Mouse (Mus musculus) layer of hippocampus, adult 8-10 months (tissue): ENCODE measurements around the gene Ccdc155. TPM values are rescaled to one million over a fixed set of nuclear protein-coding genes. Genes with fewer than 3 reads are reported as not detected.
A peak's percentile ranks its signal among the peaks of the same experiment; 100 is the strongest.

Experiments
- DNase-seq, 2 experiments: peaks; one replicate each; pipeline ENCODE4 v3.0.0; 2022; ENCODE audit warnings: low spot score in 2 of 2
- microRNA-seq, 2 experiments: library from miRNA; unstranded; fragments of <30 nt; microRNA quantifications; one replicate each; pipeline ENCODE4 v1.2.0; 2022
- total RNA-seq, 4 experiments: library from RNA; stranded (reverse); gene quantifications; 2 replicates each; pipeline ENCODE4 v1.2.4; 2022

The Ccdc155 gene
- total RNA-seq, 4 experiments from 2014 or later, result 2.5 to 4.8 (median 3.6) TPM

GRCm38 (mm10) chr7:45147267-45147666, 57.4 kb downstream of the Ccdc155 start:
- DNase-seq, result no peak

- DNase-seq, result no peak
Observed at GRCm38 (mm10) chr7:45145460-45145859, 59.2 kb downstream of the Ccdc155 start.

- no peak for DNase-seq
Observed at GRCm38 (mm10) chr7:45144368-45145174, 60.1 kb downstream of the Ccdc155 start.

- DNase-seq, result no peak
Observed at GRCm38 (mm10) chr7:45141914-45142313, 62.8 kb downstream of the Ccdc155 start.

GRCm38 (mm10) chr7:45141319-45141718, 63.4 kb downstream of the Ccdc155 start:
- DNase-seq, result no peak

- no peak for DNase-seq
Observed at GRCm38 (mm10) chr7:45139904-45140723, 64.6 kb downstream of the Ccdc155 start.

- DNase-seq, result no peak
Observed at GRCm38 (mm10) chr7:45138403-45138802, 66.3 kb downstream of the Ccdc155 start.

- no peak for DNase-seq
Observed at GRCm38 (mm10) chr7:45137171-45138006, 67.3 kb downstream of the Ccdc155 start.

GRCm38 (mm10) chr7:45135993-45136567, 68.6 kb downstream of the Ccdc155 start, which contains the start of the genes Gm45713 and Flt3l:
Gene Gm45713, minus strand, starts transcription at chr7:45136231.
Gene Flt3l, minus strand, starts transcription at chr7:45136432.
- DNase-seq, result peak; percentile 86 to 91

GRCm38 (mm10) chr7:45135370-45135769, 69.3 kb downstream of the Ccdc155 start:
- DNase-seq, result no peak

- DNase-seq, result no peak
Observed at GRCm38 (mm10) chr7:45134544-45135026, 70.1 kb downstream of the Ccdc155 start.

Small RNA genes lying within 50 kb of the gene (microRNA-seq; reads per million reads assigned to microRNA genes)
- gene Mir7055, result 1.5 to 3.8 reads per million in 2 experiments

Other genes starting within 250 kb of the Ccdc155 start
- 100 to 1,000 TPM; 123 to 144 (median 137) TPM for gene Cpt1c, start 230.0 kb downstream of the Ccdc155 start, total RNA-seq
- gene Prmt1, start 218.3 kb downstream of the Ccdc155 start, total RNA-seq, result 100 to 1,000 TPM; 167 to 173 (median 172) TPM
- gene Irf3, start 207.2 kb downstream of the Ccdc155 start, total RNA-seq, result 10 to 100 TPM; 42.1 to 52.0 (median 45.0) TPM
- 1 to 10 TPM; 2.3 to 6.1 (median 4.3) TPM for gene Bcl2l12, start 206.2 kb downstream of the Ccdc155 start, total RNA-seq
- 100 to 1,000 TPM; 163 to 173 (median 167) TPM for gene Scaf1, start 188.5 kb downstream of the Ccdc155 start, total RNA-seq
- 10 to 100 TPM; 13.7 to 16.8 (median 15.2) TPM for gene Rras, start 186.9 kb downstream of the Ccdc155 start, total RNA-seq
- gene Prr12, start 152.0 kb downstream of the Ccdc155 start, total RNA-seq, result 10 to 100 TPM; 72.9 to 75.3 (median 73.6) TPM
- gene Nosip, start 142.5 kb downstream of the Ccdc155 start, total RNA-seq, result 10 to 100 TPM; 42.2 to 53.5 (median 49.8) TPM
- gene Prrg2, start 142.2 kb downstream of the Ccdc155 start, total RNA-seq, result 1 to 10 TPM; 6.5 to 7.6 (median 6.9) TPM
- gene Rcn3, start 112.7 kb downstream of the Ccdc155 start, total RNA-seq, result 10 to 100 TPM in 3 of 4 experiments, 1 to 10 TPM in 1; 9.9 to 13.9 (median 10.6) TPM
- gene Fcgrt, start 101.0 kb downstream of the Ccdc155 start, total RNA-seq, result 10 to 100 TPM; 16.8 to 23.4 (median 20.1) TPM
- 100 to 1,000 TPM; 439 to 619 (median 513) TPM for gene Rps11, start 80.5 kb downstream of the Ccdc155 start, total RNA-seq
- 1,000 to 10,000 TPM in 1 of 4 experiments, 100 to 1,000 TPM in 3; 731 to 1,022 (median 859) TPM for gene Rpl13a, start 76.1 kb downstream of the Ccdc155 start, total RNA-seq
- gene Gm45713, start 68.7 kb downstream of the Ccdc155 start, total RNA-seq, result not detected
- 10 to 100 TPM; 10.0 to 12.0 (median 10.4) TPM for gene Flt3l, start 68.5 kb downstream of the Ccdc155 start, total RNA-seq
- gene Pih1d1, start 50.6 kb downstream of the Ccdc155 start, total RNA-seq, result 10 to 100 TPM; 37.5 to 56.7 (median 46.3) TPM
- gene Aldh16a1, start 50.3 kb downstream of the Ccdc155 start, total RNA-seq, result 10 to 100 TPM; 16.9 to 18.6 (median 17.6) TPM
- gene Slc17a7, start 40.9 kb downstream of the Ccdc155 start, total RNA-seq, result 1,000 to 10,000 TPM; 1,166 to 1,245 (median 1,206) TPM
- under 1 TPM in 2 of 4 experiments, not detected in 2; 0.20 to 0.51 TPM for gene Gfy, start 25.3 kb downstream of the Ccdc155 start, total RNA-seq
- gene Pth2, start 23.9 kb downstream of the Ccdc155 start, total RNA-seq, result not detected
- 1 to 10 TPM; 2.1 to 3.3 (median 2.6) TPM for gene Dkkl1, start 7.3 kb upstream of the Ccdc155 start, total RNA-seq
- 1 to 10 TPM; 2.2 to 5.4 (median 3.7) TPM for gene Tead2, start 10.9 kb upstream of the Ccdc155 start, total RNA-seq
- 10 to 100 TPM in 2 of 4 experiments, 1 to 10 TPM in 2; 6.3 to 34.1 (median 18.1) TPM for gene Cd37, start 34.2 kb upstream of the Ccdc155 start, total RNA-seq
- 1 to 10 TPM; 1.9 to 3.4 (median 2.6) TPM for gene Slc6a16, start 36.2 kb upstream of the Ccdc155 start, total RNA-seq
- gene Slc6a21, start 72.6 kb upstream of the Ccdc155 start, total RNA-seq, result not detected
- gene Trpm4, start 128.9 kb upstream of the Ccdc155 start, total RNA-seq, result 10 to 100 TPM; 16.0 to 25.6 (median 19.4) TPM
- under 1 TPM in 2 of 4 experiments, not detected in 2; 0.21 to 0.39 TPM for gene Hrc, start 130.4 kb upstream of the Ccdc155 start, total RNA-seq
- gene Ppfia3, start 162.1 kb upstream of the Ccdc155 start, total RNA-seq, result 100 to 1,000 TPM; 123 to 143 (median 133) TPM
- 100 to 1,000 TPM; 131 to 156 (median 140) TPM for gene Lin7b, start 165.7 kb upstream of the Ccdc155 start, total RNA-seq
- 100 to 1,000 TPM; 387 to 503 (median 439) TPM for gene Snrnp70, start 190.8 kb upstream of the Ccdc155 start, total RNA-seq
- under 1 TPM in 1 of 4 experiments, not detected in 3; 0.14 TPM for gene Kcna7, start 200.8 kb upstream of the Ccdc155 start, total RNA-seq
- gene Ntf5, start 208.8 kb upstream of the Ccdc155 start, total RNA-seq, result under 1 TPM in 3 of 4 experiments, not detected in 1; 0.31 to 0.39 (median 0.31) TPM
- under 1 TPM in 1 of 4 experiments, not detected in 3; 0.52 TPM for gene Lhb, start 215.9 kb upstream of the Ccdc155 start, total RNA-seq
- gene Gys1, start 230.0 kb upstream of the Ccdc155 start, total RNA-seq, result 10 to 100 TPM; 16.0 to 23.3 (median 20.2) TPM
- 10 to 100 TPM; 31.7 to 38.7 (median 35.4) TPM for gene Ruvbl2, start 233.2 kb upstream of the Ccdc155 start, total RNA-seq